ENCODE assay signal across 8 mouse cellular contexts in genomic region chr2:59841189-59841939, GRCm38 (mm10). TPM values are rescaled to one million over a fixed set of nuclear protein-coding genes. Genes with fewer than 3 reads are reported as not detected.
DNase-seq lines count a peak whose midpoint lies in the region; ATAC-seq and TF ChIP-seq lines count a peak whose summit lies in the region.

No protein-coding gene starts in this region.

- TF ChIP-seq CTCF in liver, embryonic 14.5 days (IDR thresholded peaks at IDR 0.05; ENCODE audit: low read depth): no peak
- TF ChIP-seq CTCF in small intestine, adult 2 months (IDR thresholded peaks at IDR 0.05; ENCODE audit: extremely low read depth, insufficient read length, insufficient replicate concordance, low read depth, low read length): no peak

- peak overlapping the region; percentile 60 for H3K27ac ChIP-seq in intestine, embryonic 15.5 days
- no peak overlapping the region for H3K27ac ChIP-seq in liver, embryonic 14.5 days
- peak overlapping the region; percentile 79 for H3K27ac ChIP-seq in small intestine, adult 2 months (ENCODE audit: insufficient read depth, low read depth, low read length)

- no peak overlapping the region for H3K4me3 ChIP-seq in intestine, embryonic 15.5 days (replicated peaks)
- H3K4me3 ChIP-seq in liver, embryonic 14.5 days (ENCODE audit: insufficient read depth in 1 of 2, low read depth in 2 of 2, low read length in 2 of 2): no peak overlapping the region
- peak overlapping the region; percentile 25 for H3K4me3 ChIP-seq in small intestine, adult 2 months (ENCODE audit: low read depth, low read length)

- 59% methylated on average over 12 of the region's 12 CpGs for WGBS in intestine, embryonic 15.5 days
- 59% methylated on average over 12 of the region's 12 CpGs for WGBS in liver, embryonic 14.5 days (ENCODE audit: insufficient replicate concordance)
- WGBS in small intestine, adult 2 months: 52% methylated on average over 12 of the region's 12 CpGs

- TF ChIP-seq POLR2A in small intestine, adult 2 months (IDR thresholded peaks at IDR 0.05; ENCODE audit: low read depth, low read length): no peak

- peak; percentile 47 for ATAC-seq in erythroid progenitor cell, adult 5-6 weeks (replicated peaks; ENCODE audit: low FRiP score, poor library complexity, severe bottlenecking)
- ATAC-seq in intestine, embryonic 15.5 days: peak; percentile 87
- peak; percentile 79 for ATAC-seq in liver, embryonic 14.5 days (ENCODE audit: insufficient read depth)
- no peak for ATAC-seq in monocyte, adult 5-6 weeks (replicated peaks; ENCODE audit: insufficient number of reproducible peaks, low FRiP score, low TSS enrichment, poor library complexity, severe bottlenecking)

- TF ChIP-seq EP300 in liver, embryonic 14.5 days (IDR thresholded peaks at IDR 0.05; ENCODE audit: low read depth): no peak

- H3K9me3 ChIP-seq in intestine, embryonic 15.5 days: no peaks in the 10 kb centered on the region
- no peaks in the 10 kb centered on the region for H3K9me3 ChIP-seq in liver, embryonic 14.5 days (ENCODE audit: control insufficient read depth, low read length)

- DNase-seq in adrenal gland, postnatal 14 days: peak; percentile 31
- no peak for DNase-seq in adrenal gland, postnatal 25 days
- DNase-seq in liver, embryonic 14.5 days (ENCODE audit: low read depth in 3 of 3, low spot score in 3 of 3): peak in 2 of 3 experiments; percentile 16 to 26
- no peak for DNase-seq in adrenal gland, postnatal 4 days (ENCODE audit: low spot score in 2 of 2)

- H3K27me3 ChIP-seq in intestine, embryonic 15.5 days (replicated peaks): no peaks in the 10 kb centered on the region
- H3K27me3 ChIP-seq in liver, embryonic 14.5 days (ENCODE audit: control insufficient read depth, insufficient read depth, low read length): no peaks in the 10 kb centered on the region
- no peaks in the 10 kb centered on the region for H3K27me3 ChIP-seq in small intestine, adult 2 months (ENCODE audit: control insufficient read depth, insufficient read depth, low read length)

- peaks cover 8% of the 10 kb centered on the region; the same call in 1 of the 2 replicates for H3K4me1 ChIP-seq in intestine, embryonic 15.5 days (replicated peaks)
- H3K4me1 ChIP-seq in liver, embryonic 14.5 days (replicated peaks; ENCODE audit: control insufficient read depth in 2 of 2, insufficient read depth in 2 of 2, low read length in 1 of 2): peaks cover 0 to 13% of the 10 kb centered on the region in 2 experiments; a peak in 2 of 4 replicates
- peaks cover 20% of the 10 kb centered on the region for H3K4me1 ChIP-seq in small intestine, adult 2 months (ENCODE audit: control insufficient read depth, insufficient read depth, insufficient read length, low read length)

- peaks cover 17% of the 10 kb centered on the region for H3K36me3 ChIP-seq in intestine, embryonic 15.5 days
- no peaks in the 10 kb centered on the region for H3K36me3 ChIP-seq in liver, embryonic 14.5 days (replicated peaks; ENCODE audit: control insufficient read depth, insufficient read depth, low read depth)
- H3K36me3 ChIP-seq in small intestine, adult 2 months (ENCODE audit: control insufficient read depth, insufficient read depth, low read length): peaks cover 36% of the 10 kb centered on the region

- H3K9ac ChIP-seq in intestine, embryonic 15.5 days: 0 out of 2 replicates have a peak overlapping the region, but pooled peaks have one; percentile 3
- H3K9ac ChIP-seq in liver, embryonic 14.5 days (replicated peaks): no peak overlapping the region

- H3K4me2 ChIP-seq in intestine, embryonic 15.5 days (replicated peaks): no peak overlapping the region; the same call in 1 of the 2 replicates
- H3K4me2 ChIP-seq in liver, embryonic 14.5 days (ENCODE audit: low read depth): no peak overlapping the region; the same call in 1 of the 2 replicates

RNA-seq across cellular contexts. Expression of gene Wdsub1, which starts 41.0 kb away (rescaled TPM):
- total RNA-seq in adrenal gland, postnatal 14 days (2021): 16.7 and 19.7 TPM in 2 replicates
- total RNA-seq in adrenal gland, postnatal 25 days (2021): 20.1 and 20.6 TPM in 2 replicates
- total RNA-seq in erythroid progenitor cell, adult 5-6 weeks (2015; ENCODE audit: low replicate concordance): 5.0 and 7.2 TPM in 2 replicates
- 6.2 and 8.1 TPM in 2 replicates for total RNA-seq in erythroid progenitor cell, adult 5-6 weeks (2017; ENCODE audit: low replicate concordance)
- polyA plus RNA-seq in intestine, embryonic 15.5 days (2015; fragmentation: Nextera tagmentation; extraction: Ambion mirVana): 33.3 and 33.9 TPM in 2 replicates
- polyA plus RNA-seq in liver, embryonic 14.5 days (2012; rRNA removed): 8.8 and 9.9 TPM in 2 replicates
- 8.9 and 10.6 TPM in 2 replicates for polyA plus RNA-seq in liver, embryonic 14.5 days (2014; fragmentation: Nextera tagmentation; extraction: Ambion mirVana)
- 17.5 and 30.4 TPM in 2 replicates for polyA plus RNA-seq in small intestine, adult 2 months (2012; rRNA removed)
- 10 to 100 TPM; 26.1 to 26.6 TPM for total RNA-seq in adrenal gland, postnatal 4 days (2021)
- total RNA-seq in monocyte, adult 5-6 weeks (2017): 12.1 to 14.6 TPM (median 13.1 TPM) in 3 replicates

Comparison
In these comparisons a context has a peak if more than half of its experiments do, and no peak if none do; other contexts are left out.
1. DNase-seq: peak in adrenal gland, postnatal 14 days (single experiment) and liver, embryonic 14.5 days (2 of 3); none in adrenal gland, postnatal 25 days (single experiment) and adrenal gland, postnatal 4 days (0 of 2).